Mouse (Mus musculus): Measurements from ENCODE around the gene Add3. TPM values are rescaled to one million over a fixed set of nuclear protein-coding genes. Genes with fewer than 3 reads are reported as not detected.

Gene Add3
- total RNA-seq, 2 experiments from 2014 or later, result 20.0 to 20.7 TPM

- no peak for DNase-seq
- intact Hi-C loops (cut with DNase I), result loop anchor here (5.0 kb wide), 1 partner anchor 47 kb away; no protein-coding TSS in a partner anchor
These were observed 120.0 kb downstream of the Add3 start for GRCm38 (mm10) chr19:53260261-53260660.

DNA sequence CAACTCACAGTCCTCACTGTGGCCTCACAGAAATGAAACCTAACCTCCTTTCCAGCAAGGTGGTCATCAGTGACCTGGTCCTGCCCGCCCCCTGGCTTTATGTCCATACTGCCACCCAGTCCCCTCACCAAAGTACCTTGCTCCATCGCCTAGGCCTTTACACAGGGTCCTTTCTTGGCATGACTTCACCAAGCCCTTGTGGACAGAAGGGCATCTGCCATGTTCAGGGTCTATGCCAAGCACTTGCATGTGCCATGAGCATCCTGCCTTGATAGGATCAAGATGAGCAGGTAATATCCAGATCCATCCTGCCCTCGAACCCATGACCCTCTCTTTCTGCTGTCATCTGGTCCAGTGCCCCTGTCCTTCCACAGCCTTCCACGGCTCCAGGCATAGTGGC, 120.6 kb downstream of the Add3 start:
- intact Hi-C loops (cut with DNase I), result loop anchor here (5.0 kb wide), 1 partner anchor 46 kb away; no protein-coding TSS in a partner anchor
- no peak for DNase-seq

DNA sequence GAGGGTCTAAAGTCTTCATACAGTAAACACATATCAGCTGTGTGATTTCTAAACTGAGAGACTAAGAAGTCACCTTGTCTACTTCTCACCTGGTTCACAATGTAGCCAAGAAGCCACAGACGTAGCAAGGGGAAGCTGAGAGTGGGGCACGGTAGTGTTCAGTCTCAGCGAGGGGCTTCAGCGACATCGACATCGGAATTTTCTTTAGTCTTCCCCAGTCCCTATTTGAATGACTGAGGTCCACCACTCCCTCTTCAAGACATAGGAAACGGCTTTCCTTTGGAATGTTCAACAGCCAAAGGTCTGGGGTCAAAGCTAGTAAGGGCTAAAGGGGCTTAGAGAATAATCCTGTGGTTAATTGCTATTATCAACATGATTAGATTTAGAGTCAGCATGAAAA, 121.8 kb downstream of the Add3 start:
- intact Hi-C loops (cut with DNase I), result loop anchor here (5.0 kb wide), 1 partner anchor 45 kb away; no protein-coding TSS in a partner anchor
- DNase-seq, result no peak

- intact Hi-C loops (cut with DNase I), result loop anchor here (5.0 kb wide), 1 partner anchor 43 kb away; no protein-coding TSS in a partner anchor
- DNase-seq, result no peak
These were observed 123.9 kb downstream of the Add3 start for GRCm38 (mm10) chr19:53263859-53264733.

DNA sequence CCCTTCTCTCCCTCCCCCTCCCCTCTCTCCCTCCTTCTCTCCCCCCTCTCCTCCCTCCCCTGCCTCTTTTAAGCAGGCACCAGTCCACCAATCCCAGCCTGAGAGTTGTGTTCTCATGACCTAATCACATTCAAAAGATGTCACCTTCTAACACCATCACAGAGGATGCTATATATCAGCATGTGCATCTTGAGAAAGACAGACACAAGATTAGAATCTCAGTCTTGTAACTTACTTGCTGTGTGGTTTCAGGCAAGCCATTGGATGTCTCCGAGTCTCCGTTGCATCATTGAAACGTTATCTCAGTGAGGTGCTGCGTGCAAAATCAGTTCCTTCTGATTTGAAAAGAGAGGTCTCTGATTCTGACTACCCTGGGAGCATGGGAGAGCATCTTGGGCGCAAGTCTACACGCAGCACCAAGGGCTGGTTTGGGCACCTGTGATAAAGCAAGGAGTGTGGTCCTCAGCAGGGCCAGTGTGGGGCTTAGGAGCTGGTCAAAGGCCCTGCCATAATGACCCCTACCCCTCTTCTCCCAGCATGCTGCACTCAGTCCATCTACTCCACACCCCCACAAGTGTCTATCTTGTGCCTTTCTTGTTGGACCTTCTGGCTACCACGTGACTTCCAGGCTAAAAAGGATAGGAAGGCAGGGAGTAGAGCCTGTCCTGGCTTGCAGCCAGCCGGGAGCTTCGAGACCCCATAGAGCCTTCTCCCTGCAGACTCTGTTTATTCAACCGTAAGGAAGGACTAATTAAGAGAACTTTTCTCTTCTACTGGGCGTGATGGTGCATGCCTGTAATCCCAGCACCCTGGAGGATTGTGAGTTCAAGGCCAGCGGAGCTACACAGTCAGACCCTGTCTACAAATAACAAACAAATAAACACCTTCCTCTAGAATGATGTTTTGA, 124.8 kb downstream of the Add3 start:
- DNase-seq, result no peak

DNA sequence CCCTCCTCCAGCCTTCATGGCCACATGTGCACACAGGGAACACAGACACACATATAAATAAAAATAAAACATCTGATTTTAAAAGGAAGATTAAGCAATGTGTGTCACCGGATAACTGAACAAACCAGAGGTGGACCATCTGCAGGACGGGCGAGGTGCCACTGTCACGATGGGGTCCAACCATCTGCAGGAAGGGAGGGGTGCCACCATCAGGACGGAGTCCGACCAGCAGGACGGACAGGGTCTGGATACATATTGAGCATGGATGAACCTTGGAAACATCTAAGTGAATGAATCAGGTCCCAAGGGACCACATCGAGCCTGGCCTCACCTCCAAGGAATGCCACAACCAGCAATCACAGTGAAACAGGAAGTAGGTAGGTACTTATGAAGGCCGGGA, 127.1 kb downstream of the Add3 start:
- DNase-seq, result no peak

More for the DNA sequence above, 124.8 kb downstream of the Add3 start:
- intact Hi-C loops (cut with DNase I), result loop anchor here (5.0 kb wide), 1 partner anchor 42 kb away; no protein-coding TSS in a partner anchor

GRCm38 (mm10) chr19:53273055-53273722, 132.9 kb downstream of the Add3 start:
- intact Hi-C loops (cut with DNase I), result loop anchor here (10.0 kb wide), 1 partner anchor 322 kb away; no protein-coding TSS in a partner anchor
- no peak for DNase-seq

More for the DNA sequence above, 127.1 kb downstream of the Add3 start:
- intact Hi-C loops (cut with DNase I), result no loop called here

- DNase-seq, result no peak
- intact Hi-C loops (cut with DNase I), result loop anchor here (10.0 kb wide), 1 partner anchor 321 kb away; no protein-coding TSS in a partner anchor
These were observed 133.7 kb downstream of the Add3 start for GRCm38 (mm10) chr19:53273781-53274428.

DNA sequence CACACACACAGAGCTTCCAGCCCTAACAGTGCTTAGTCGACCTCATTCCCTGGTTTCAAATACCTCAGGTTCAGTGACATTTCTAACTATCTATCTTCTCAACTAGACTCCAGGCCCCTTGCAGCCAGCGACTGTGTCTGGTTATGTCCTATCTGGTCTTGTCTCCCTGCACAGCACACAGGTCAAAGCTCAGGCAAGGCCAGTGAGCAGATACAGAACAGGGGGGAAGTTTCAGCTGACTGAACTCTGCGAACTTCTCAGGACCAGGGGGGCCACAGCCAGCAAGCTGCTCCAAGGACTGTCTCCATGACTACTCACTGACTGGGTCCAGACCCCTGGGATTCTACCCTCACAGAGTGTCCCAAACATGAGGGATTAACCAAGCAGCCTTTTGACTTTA, 135.0 kb downstream of the Add3 start:
- no peak for DNase-seq
- intact Hi-C loops (cut with DNase I), result loop anchor here (10.0 kb wide), 1 partner anchor 320 kb away; no protein-coding TSS in a partner anchor

- no peak for DNase-seq
- intact Hi-C loops (cut with DNase I), result loop anchor here (10.0 kb wide), 1 partner anchor 318 kb away; no protein-coding TSS in a partner anchor
These were observed 136.9 kb downstream of the Add3 start for GRCm38 (mm10) chr19:53276902-53277707.

GRCm38 (mm10) chr19:53278491-53279415, 138.5 kb downstream of the Add3 start:
- intact Hi-C loops (cut with DNase I), result loop anchor here (10.0 kb wide), 1 partner anchor 316 kb away; no protein-coding TSS in a partner anchor
- peak; percentile 27 to 31 for DNase-seq

GRCm38 (mm10) chr19:53280254-53280653, 140.0 kb downstream of the Add3 start:
- intact Hi-C loops (cut with DNase I), result no loop called here
- no peak for DNase-seq

DNA sequence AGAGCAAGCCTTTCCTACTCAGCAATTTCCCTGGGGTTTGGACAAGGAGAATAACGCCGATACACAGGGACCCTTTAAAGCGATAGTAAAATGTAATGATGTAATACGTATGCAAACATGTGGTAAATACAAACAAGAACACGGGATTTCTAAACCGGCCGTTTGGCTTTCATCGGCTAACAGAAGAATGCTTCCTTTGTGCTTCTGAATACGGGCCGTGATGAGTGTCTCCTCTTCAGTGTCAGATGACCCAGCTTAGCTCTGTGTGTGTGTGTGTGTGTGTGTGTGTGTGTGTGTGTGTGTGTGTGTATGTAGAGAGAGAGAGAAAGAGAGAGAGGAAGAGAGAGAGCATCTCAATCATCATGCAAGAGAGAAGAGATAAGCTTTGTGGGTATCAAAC, 142.3 kb downstream of the Add3 start:
- DNase-seq, result no peak
- intact Hi-C loops (cut with DNase I), result no loop called here

- no peak for DNase-seq
- intact Hi-C loops (cut with DNase I), result no loop called here
These were observed 143.5 kb downstream of the Add3 start for GRCm38 (mm10) chr19:53283742-53284141.

GRCm38 (mm10) chr19:53284268-53285208, 144.3 kb downstream of the Add3 start:
- no peak for DNase-seq
- intact Hi-C loops (cut with DNase I), result no loop called here
